Mouse (Mus musculus) heart, embryonic 11.5 days (tissue): ENCODE results near the gene Nufip2. TPM values are rescaled to one million over a fixed set of nuclear protein-coding genes. Genes with fewer than 3 reads are reported as not detected.
A peak's percentile ranks its signal among the peaks of the same experiment; 100 is the strongest.

Experiments
- ATAC-seq: fragments of 200-750 bp; cut with Nextera tagmentation; replicated peaks from 2 replicates; pipeline ENCODE4 v1.8.0; 2017; ENCODE audit warnings: moderate library complexity; ENCODE audit not compliant: insufficient number of reproducible peaks, low FRiP score, low TSS enrichment
- H3K27ac ChIP-seq: fragments of 300-500 bp; sonication (generic); 2 replicates; pipeline ENCODE4 v1.5.1; 2014; ENCODE audit warnings: mild to moderate bottlenecking, low read depth, low read length
- H3K27me3 ChIP-seq: fragments of 300-500 bp; sonication (generic); 2 replicates; pipeline ENCODE4 v1.6.1; 2014; ENCODE audit warnings: mild to moderate bottlenecking, low read length, mixed read lengths; ENCODE audit not compliant: control insufficient read depth, insufficient read depth
- H3K36me3 ChIP-seq: fragments of 300-500 bp; sonication (generic); 2 replicates; pipeline ENCODE4 v1.6.1; 2014; ENCODE audit warnings: mild to moderate bottlenecking, low read length, moderate library complexity, mixed read lengths; ENCODE audit not compliant: control insufficient read depth, insufficient read depth
- H3K4me1 ChIP-seq: fragments of 300-500 bp; sonication (generic); 2 replicates; pipeline ENCODE4 v1.6.1; 2014; ENCODE audit warnings: low read length; ENCODE audit not compliant: control insufficient read depth, insufficient read depth
- H3K4me2 ChIP-seq: fragments of 300-500 bp; sonication (generic); 2 replicates; pipeline ENCODE4 v1.6.1; 2014; ENCODE audit warnings: mild to moderate bottlenecking, moderate library complexity
- H3K4me3 ChIP-seq: fragments of 300-500 bp; sonication (generic); 2 replicates; pipeline ENCODE4 v1.5.1; 2014; ENCODE audit warnings: low read depth, low read length
- H3K9ac ChIP-seq: fragments of 300-500 bp; sonication (generic); 2 replicates; pipeline ENCODE4 v1.6.1; 2014; ENCODE audit warnings: mild to moderate bottlenecking, low read depth, low read length, moderate library complexity
- H3K9me3 ChIP-seq: fragments of 300-500 bp; sonication (generic); replicated peaks from 2 replicates; pipeline ENCODE4 v1.6.1; 2016; ENCODE audit warnings: low read length; ENCODE audit not compliant: control insufficient read depth
- WGBS: fragments of 180-500 bp; shearing (Covaris S2); extraction: QIAGEN DNeasy Blood & Tissue Kit; methylation state at CpG from one replicate; pipeline ENCODE4 v1.1.7; 2014; ENCODE audit not compliant: insufficient replicate concordance; 5-methylcytosine and 5-hydroxymethylcytosine counted together
- polyA plus RNA-seq: library from polyadenylated mRNA; unstranded; fragments of >200 nt; fragmentation: Nextera tagmentation; extraction: Ambion mirVana; gene quantifications from 2 replicates; pipeline ENCODE4 v1.2.1, GENCODE M21; 2014

Gene Nufip2
- polyA plus RNA-seq, 1 experiment from 2014 or later, result 11.3 TPM

- H3K36me3 ChIP-seq, result no peaks in the 10 kb centered on the region
- H3K27me3 ChIP-seq, result no peaks in the 10 kb centered on the region
- H3K9ac ChIP-seq, result peak overlapping the region; percentile 77
- peak overlapping the region; percentile 57 for H3K4me3 ChIP-seq
- H3K4me2 ChIP-seq, result peak overlapping the region; percentile 97
- peak; percentile 70 for ATAC-seq
- H3K27ac ChIP-seq, result peak overlapping the region; percentile 80
- H3K4me1 ChIP-seq, result peaks cover 37% of the 10 kb centered on the region
- no peaks in the 10 kb centered on the region for H3K9me3 ChIP-seq
- WGBS, result under 1% methylated on average over 35 of the region's 35 CpGs
These were observed 80.5 kb downstream of the Nufip2 start for GRCm38 (mm10) chr11:77766351-77767001.

GRCm38 (mm10) chr11:77769496-77769895 is 83.5 kb downstream of the Nufip2 start:
- Histone ChIP-seq H3K27ac (no peak overlapping the region), H3K9ac (no peak overlapping the region), H3K9me3 (no peaks in the 10 kb centered on the region), H3K4me2 (no peak overlapping the region), H3K36me3 (no peaks in the 10 kb centered on the region), H3K27me3 (no peaks in the 10 kb centered on the region), H3K4me1 (peaks cover 37% of the 10 kb centered on the region), H3K4me3 (no peak overlapping the region)
- no peak for ATAC-seq
- WGBS, result 78% methylated on average over 4 of the region's 4 CpGs

DNA sequence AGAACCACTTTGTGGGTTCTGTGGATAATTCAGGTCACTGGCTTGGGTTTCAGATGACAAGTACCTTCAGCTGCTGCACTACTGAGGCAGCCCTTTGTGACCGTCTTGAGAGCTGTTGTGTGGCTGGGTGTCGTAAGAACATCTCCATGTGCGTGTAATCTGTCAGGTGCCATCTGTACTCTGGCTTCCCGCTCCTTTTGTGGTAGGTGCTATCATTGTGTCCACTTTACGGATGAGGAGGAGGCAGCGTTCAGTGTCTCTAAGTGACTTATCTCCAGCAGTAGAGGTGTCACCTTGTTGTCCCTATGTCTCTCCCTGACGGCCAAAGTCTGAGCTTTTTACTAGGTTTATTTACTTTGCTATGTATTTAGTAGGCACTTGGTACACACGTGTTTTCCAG is 84.4 kb downstream of the Nufip2 start:
- peaks cover 30% of the 10 kb centered on the region for H3K4me1 ChIP-seq
- no peak for ATAC-seq

GRCm38 (mm10) chr11:77771879-77772713 is 86.1 kb downstream of the Nufip2 start:
- no peaks in the 10 kb centered on the region for H3K9me3 ChIP-seq
- H3K4me3 ChIP-seq, result no peak overlapping the region
- H3K9ac ChIP-seq, result no peak overlapping the region
- H3K4me1 ChIP-seq, result peaks cover 25% of the 10 kb centered on the region
- H3K27ac ChIP-seq, result no peak overlapping the region
- no peaks in the 10 kb centered on the region for H3K36me3 ChIP-seq
- H3K4me2 ChIP-seq, result no peak overlapping the region
- whole genome bisulfite sequencing, result 37% methylated on average over 8 of the region's 8 CpGs
- H3K27me3 ChIP-seq, result no peaks in the 10 kb centered on the region
- ATAC-seq, result no peak

More for the DNA sequence above, 84.4 kb downstream of the Nufip2 start:
- H3K27ac ChIP-seq, result no peak overlapping the region
- no peaks in the 10 kb centered on the region for H3K36me3 ChIP-seq
- H3K9ac ChIP-seq, result no peak overlapping the region
- no peak overlapping the region for H3K4me2 ChIP-seq
- 56% methylated on average over 8 of the region's 8 CpGs for WGBS
- no peaks in the 10 kb centered on the region for H3K27me3 ChIP-seq
- no peak overlapping the region for H3K4me3 ChIP-seq
- H3K9me3 ChIP-seq, result no peaks in the 10 kb centered on the region

DNA sequence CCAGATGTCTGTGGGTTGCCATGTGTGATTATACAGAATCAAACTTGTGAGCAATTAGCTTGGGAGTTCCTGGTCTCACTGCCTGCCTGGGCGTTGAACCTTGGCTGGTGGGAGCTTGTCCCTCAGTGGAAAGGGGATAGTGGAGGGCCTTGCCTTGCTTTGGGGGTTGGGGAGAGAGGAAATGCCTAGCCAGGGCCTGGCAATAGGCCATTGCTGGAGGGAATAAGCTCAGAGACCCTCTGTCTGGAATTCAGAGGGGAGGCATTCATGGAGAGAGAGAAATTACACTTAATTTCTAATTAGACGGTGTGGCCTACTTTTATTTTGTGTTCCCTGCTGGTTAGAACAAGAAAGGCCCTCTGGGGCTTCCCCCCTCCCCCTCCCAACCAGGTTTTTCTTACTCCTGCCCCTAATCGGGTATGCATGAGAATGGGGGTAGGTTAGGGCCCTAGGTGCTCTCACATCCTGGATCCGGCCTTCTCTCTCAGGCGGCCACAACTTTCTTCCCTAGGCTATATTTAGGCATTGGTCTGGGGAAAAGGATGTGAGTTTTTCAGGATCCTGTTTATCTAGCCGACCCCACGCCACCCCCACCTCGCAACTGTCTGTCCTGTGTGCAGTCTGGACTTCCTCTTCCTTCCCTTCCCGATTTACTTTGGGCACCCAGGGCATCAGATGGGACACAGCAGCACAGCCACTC is 89.9 kb downstream of the Nufip2 start:
- WGBS, result 36% methylated on average over 9 of the region's 9 CpGs
- Histone ChIP-seq H3K4me3 (no peak overlapping the region), H3K9ac (peak overlapping the region; percentile 30; the same call in 1 of the 2 replicates)

GRCm38 (mm10) chr11:77777436-77777835 is 91.5 kb downstream of the Nufip2 start:
- ATAC-seq, result no peak
- no peak overlapping the region for H3K9ac ChIP-seq
- H3K4me1 ChIP-seq, result peaks cover 22% of the 10 kb centered on the region
- no peaks in the 10 kb centered on the region for H3K27me3 ChIP-seq
- H3K9me3 ChIP-seq, result no peaks in the 10 kb centered on the region
- H3K36me3 ChIP-seq, result no peaks in the 10 kb centered on the region
- no peak overlapping the region for H3K27ac ChIP-seq
- H3K4me3 ChIP-seq, result no peak overlapping the region
- WGBS, result 86% methylated on average over 17 of the region's 17 CpGs
- no peak overlapping the region for H3K4me2 ChIP-seq

More for the DNA sequence above, 89.9 kb downstream of the Nufip2 start:
- Histone ChIP-seq H3K9me3 (no peaks in the 10 kb centered on the region), H3K27me3 (no peaks in the 10 kb centered on the region), H3K36me3 (no peaks in the 10 kb centered on the region), H3K4me1 (peaks cover 29% of the 10 kb centered on the region), H3K4me2 (0 out of 2 replicates have a peak overlapping the region, but pooled peaks have one; percentile 8), H3K27ac (peak overlapping the region; percentile 57)
- no peak for ATAC-seq

DNA sequence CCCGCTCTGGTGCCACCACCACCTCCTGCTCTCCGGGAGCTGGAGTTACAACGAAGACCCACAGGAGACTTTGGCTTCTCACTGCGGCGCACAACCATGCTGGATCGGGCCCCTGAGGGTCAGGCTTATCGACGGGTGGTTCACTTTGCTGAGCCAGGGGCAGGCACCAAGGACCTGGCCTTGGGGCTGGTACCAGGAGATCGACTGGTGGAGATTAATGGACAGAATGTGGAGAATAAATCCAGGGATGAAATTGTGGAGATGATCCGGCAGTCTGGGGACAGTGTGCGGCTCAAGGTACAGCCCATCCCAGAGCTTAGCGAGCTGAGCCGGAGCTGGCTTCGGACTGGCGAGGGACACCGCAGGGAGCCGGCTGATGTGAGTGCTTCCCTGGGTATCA is 92.0 kb downstream of the Nufip2 start:
- Histone ChIP-seq H3K27ac (no peak overlapping the region), H3K9me3 (no peaks in the 10 kb centered on the region), H3K27me3 (no peaks in the 10 kb centered on the region), H3K4me1 (peaks cover 18% of the 10 kb centered on the region), H3K36me3 (no peaks in the 10 kb centered on the region), H3K4me3 (no peak overlapping the region), H3K4me2 (no peak overlapping the region), H3K9ac (no peak overlapping the region)
- ATAC-seq, result no peak
- WGBS, result 89% methylated on average over 17 of the region's 17 CpGs

- ATAC-seq, result no peak
- Histone ChIP-seq H3K27ac (no peak overlapping the region), H3K4me1 (peaks cover 31% of the 10 kb centered on the region), H3K27me3 (no peaks in the 10 kb centered on the region), H3K4me2 (no peak overlapping the region), H3K9me3 (no peaks in the 10 kb centered on the region), H3K9ac (no peak overlapping the region), H3K4me3 (no peak overlapping the region), H3K36me3 (no peaks in the 10 kb centered on the region)
- 30% methylated on average over 1 of the region's 1 CpGs for WGBS
These were observed 93.3 kb downstream of the Nufip2 start for GRCm38 (mm10) chr11:77779240-77779639.
